Mouse (Mus musculus) cerebellum, postnatal 14 days (tissue): ENCODE data around the gene Add1.
A peak's percentile ranks its signal among the peaks of the same experiment; 100 is the strongest.

ENCODE experiments used
- DNase-seq, 2 experiments: peaks; one replicate each; pipeline ENCODE4 v3.0.0; 2021; ENCODE audit warnings: mixed read lengths in 2 of 2

The Add1 gene

GRCm38 (mm10) chr5:34573268-34574221 is at the start of gene Add1:
Gene Add1 (plus strand): TSS chr5:34573664.
- peak; percentile 96 to 98 for DNase-seq

GRCm38 (mm10) chr5:34523958-34524485 is 49.4 kb upstream of the Add1 start:
- DNase-seq = no peak

- DNase-seq = no peak
Measured at GRCm38 (mm10) chr5:34524511-34524910, 49.0 kb upstream of the Add1 start.

GRCm38 (mm10) chr5:34525663-34526476 is 47.6 kb upstream of the Add1 start, which contains the start of gene Sh3bp2:
Gene Sh3bp2 (plus strand): TSS chr5:34525838.
- peak; percentile 86 to 87 for DNase-seq

GRCm38 (mm10) chr5:34526477-34526775 is 47.0 kb upstream of the Add1 start:
- no peak for DNase-seq

GRCm38 (mm10) chr5:34527352-34527751 is 46.1 kb upstream of the Add1 start:
- DNase-seq = no peak

- DNase-seq = no peak
Measured at GRCm38 (mm10) chr5:34528724-34529123, 44.7 kb upstream of the Add1 start.

- DNase-seq = no peak
Measured at GRCm38 (mm10) chr5:34530116-34530515, 43.3 kb upstream of the Add1 start.

- DNase-seq = no peak
Measured at GRCm38 (mm10) chr5:34530687-34531086, 42.8 kb upstream of the Add1 start.

GRCm38 (mm10) chr5:34533066-34533465 is 40.4 kb upstream of the Add1 start:
- DNase-seq = no peak

GRCm38 (mm10) chr5:34533820-34534219 is 39.6 kb upstream of the Add1 start:
- no peak for DNase-seq

GRCm38 (mm10) chr5:34534776-34535581 is 38.5 kb upstream of the Add1 start:
- DNase-seq = peak; percentile 29 to 48

GRCm38 (mm10) chr5:34535831-34536230 is 37.6 kb upstream of the Add1 start:
- DNase-seq = no peak

GRCm38 (mm10) chr5:34538079-34538478 is 35.4 kb upstream of the Add1 start:
- no peak for DNase-seq

GRCm38 (mm10) chr5:34538527-34538926 is 34.9 kb upstream of the Add1 start:
- DNase-seq = peak in 1 of 2 experiments; percentile 28

GRCm38 (mm10) chr5:34539121-34539520 is 34.3 kb upstream of the Add1 start:
- no peak for DNase-seq

- no peak for DNase-seq
Measured at GRCm38 (mm10) chr5:34542166-34542565, 31.3 kb upstream of the Add1 start.

GRCm38 (mm10) chr5:34543114-34543513 is 30.4 kb upstream of the Add1 start:
- DNase-seq = no peak

GRCm38 (mm10) chr5:34547410-34547809 is 26.1 kb upstream of the Add1 start:
- peak; percentile 24 to 37 for DNase-seq

- peak in 1 of 2 experiments; percentile 30 for DNase-seq
Measured at GRCm38 (mm10) chr5:34549135-34549482, 24.4 kb upstream of the Add1 start.

- DNase-seq = peak; percentile 72 to 79
Measured at GRCm38 (mm10) chr5:34549483-34550221, 23.8 kb upstream of the Add1 start.

- no peak for DNase-seq
Measured at GRCm38 (mm10) chr5:34550251-34550650, 23.2 kb upstream of the Add1 start.
